2 mouse cellular contexts compared by ENCODE assay signal in the genomic region with DNA sequence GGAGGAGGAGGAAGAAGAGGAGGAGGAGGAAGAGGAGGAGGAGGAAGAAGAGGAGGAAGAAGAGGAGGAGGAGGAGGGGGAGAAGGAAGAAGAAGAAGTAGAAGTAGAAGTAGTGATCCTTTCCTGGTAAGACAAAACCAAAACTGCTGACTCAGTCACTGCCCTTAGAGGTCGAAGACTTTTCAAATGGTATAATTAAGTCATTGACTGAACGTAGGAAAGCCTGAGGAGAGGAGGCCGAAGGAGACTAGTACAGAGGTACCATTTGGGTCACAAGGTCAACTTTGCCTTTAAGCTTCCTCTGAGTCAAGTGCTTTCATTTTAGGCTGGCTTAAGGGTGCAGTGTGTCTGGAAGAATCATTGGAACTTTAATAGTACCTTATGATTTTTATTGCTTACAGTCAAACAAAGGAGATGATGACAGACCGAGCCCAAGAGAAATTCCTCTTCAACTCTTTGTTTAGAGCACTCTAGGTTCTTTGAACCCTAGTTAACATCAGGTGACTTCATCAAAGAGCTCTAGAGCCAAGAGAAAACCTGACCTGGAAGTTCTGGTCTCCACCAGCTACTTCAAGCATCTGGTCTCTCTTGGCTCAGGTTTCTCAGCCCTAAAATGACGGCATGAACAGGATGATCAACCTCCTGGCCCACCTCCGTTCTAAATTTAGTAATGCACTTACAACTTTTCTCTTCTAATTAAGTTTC.
TF ChIP-seq lines count a peak whose summit lies in the region.

No protein-coding gene starts in this region.

TF ChIP-seq in CH12.LX, 34 proteins besides CTCF, POLR2A, EP300 and RAD21:
- TF ChIP-seq KAT2A (IDR thresholded peaks at IDR 0.05; ENCODE audit: insufficient replicate concordance, low read length) (no peak), MEF2A (IDR thresholded peaks at IDR 0.05; ENCODE audit: borderline replicate concordance, low read depth, low read length) (0 out of 2 replicates have a peak, but pooled peaks have one; percentile 10), MAFK (IDR thresholded peaks at IDR 0.05; ENCODE audit: insufficient replicate concordance, low read length) (peak; percentile 97)

TF ChIP-seq in MEL, 35 proteins besides CTCF, POLR2A, EP300 and RAD21:
- TF ChIP-seq MAFK (IDR thresholded peaks at IDR 0.05; ENCODE audit: borderline replicate concordance, low read depth, low read length) (peak; percentile 72; the same call in 1 of the 2 replicates), SIN3A (IDR thresholded peaks at IDR 0.05; ENCODE audit: low read length) (no peak), JUND (IDR thresholded peaks at IDR 0.05; ENCODE audit: low read depth, low read length) (no peak), KAT2A (conservative IDR thresholded peaks at IDR 0.05; ENCODE audit: low read depth, low read length) (no peak), TAL1 (IDR thresholded peaks at IDR 0.05; ENCODE audit: low read length) (no peak), HCFC1 (IDR thresholded peaks at IDR 0.05; ENCODE audit: low read depth, low read length) (no peak)
